Mouse (Mus musculus) common myeloid progenitor, adult 5-6 weeks (primary cell): Measurements from ENCODE around the gene Arhgef2. TPM values are rescaled to one million over a fixed set of nuclear protein-coding genes. Genes with fewer than 3 reads are reported as not detected.
A peak's percentile ranks its signal among the peaks of the same experiment; 100 is the strongest.
"Not testable (repeated sequence)": the region's sequence is repeated elsewhere in the genome, so short reads cannot be mapped to it uniquely, and the experiment has no call there.

Experiments
- ATAC-seq: replicated peaks from 2 replicates; pipeline ENCODE4 v1.8.0; 2016; ENCODE audit warnings: low read depth, mild to moderate bottlenecking, moderate TSS enrichment, inconsistent platforms; ENCODE audit not compliant: poor library complexity, severe bottlenecking
- total RNA-seq: library from RNA; stranded (forward); fragments of 200-1000, 187-1606 nt; gene quantifications from 2 replicates; pipeline ENCODE4 v1.2.3, GENCODE M21; 2017

Gene Arhgef2
- total RNA-seq, result 92.2 and 93.1 TPM in 2 replicates

DNA sequence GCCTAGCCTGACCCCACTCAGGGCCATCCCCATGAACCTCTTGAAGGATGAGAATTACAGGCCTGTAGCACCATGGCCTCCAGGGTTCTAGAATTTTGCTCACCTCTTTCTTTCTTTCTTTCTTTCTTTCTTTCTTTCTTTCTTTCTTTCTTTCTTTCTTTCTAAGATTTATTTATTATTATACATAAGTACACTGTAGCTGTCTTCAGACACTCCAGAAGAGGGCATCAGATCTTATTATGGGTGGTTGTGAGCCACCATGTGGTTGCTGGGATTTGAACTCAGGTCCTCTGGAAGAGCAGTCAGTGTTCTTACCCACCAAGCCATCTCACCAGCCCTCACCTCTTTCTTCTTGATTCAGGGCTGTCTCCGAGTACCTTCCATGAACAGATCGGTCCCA, at the start of gene Arhgef2:
TSS of gene Arhgef2 (plus strand) at position 301 of the 400 bp plus-strand sequence.
- not testable (repeated sequence) for ATAC-seq

DNA sequence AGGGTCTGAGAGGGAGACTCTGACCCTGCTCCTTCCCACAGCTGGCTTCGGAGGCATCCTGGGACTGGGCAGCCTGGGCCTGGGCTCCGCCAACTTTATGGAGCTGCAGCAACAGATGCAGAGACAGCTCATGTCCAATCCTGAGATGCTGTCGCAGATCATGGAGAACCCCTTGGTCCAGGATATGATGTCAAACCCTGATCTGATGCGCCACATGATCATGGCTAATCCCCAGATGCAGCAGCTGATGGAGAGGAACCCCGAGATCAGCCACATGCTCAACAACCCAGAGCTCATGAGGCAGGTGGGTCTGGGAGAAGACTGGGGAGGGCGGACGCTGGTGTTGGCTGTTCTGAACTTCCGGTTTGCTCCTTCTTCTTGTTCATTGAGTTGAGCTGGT, 49.1 kb upstream of the Arhgef2 start:
- ATAC-seq, result no peak

DNA sequence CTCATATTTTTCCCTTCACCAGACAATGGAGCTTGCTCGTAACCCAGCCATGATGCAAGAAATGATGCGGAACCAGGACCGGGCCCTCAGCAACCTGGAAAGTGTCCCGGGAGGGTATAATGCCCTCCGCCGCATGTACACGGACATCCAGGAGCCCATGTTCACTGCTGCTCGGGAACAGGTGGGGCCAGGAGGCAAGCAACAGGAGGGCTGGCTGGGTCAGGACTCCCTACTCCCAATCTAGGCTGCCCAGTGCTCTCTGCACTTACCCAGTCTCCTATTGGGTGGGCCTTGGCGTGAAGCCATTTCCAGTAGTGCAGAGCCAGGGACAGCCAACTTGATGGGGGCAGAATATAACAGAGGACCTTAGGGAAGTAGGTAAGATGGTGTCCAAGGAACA, 46.2 kb upstream of the Arhgef2 start:
- ATAC-seq, result no peak

DNA sequence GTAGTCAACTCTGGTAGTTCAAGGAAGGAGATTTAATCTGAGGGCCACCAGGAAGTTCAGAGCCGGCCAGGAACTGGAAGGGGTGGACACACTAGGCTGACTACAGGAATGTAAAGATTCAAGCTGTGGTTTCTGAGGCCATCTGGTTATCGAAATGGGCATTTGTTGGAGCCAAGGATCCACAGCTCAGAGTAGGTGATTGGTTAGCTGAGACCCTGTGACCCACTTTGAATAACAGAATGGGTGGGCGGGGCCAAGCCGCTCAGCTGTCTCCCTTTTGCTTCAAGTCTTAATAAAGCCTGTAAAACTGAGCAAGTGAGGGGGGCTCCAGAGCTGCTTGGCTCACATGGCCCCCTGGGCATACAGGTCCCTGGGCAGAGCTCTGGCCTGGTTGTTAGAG, 43.8 kb upstream of the Arhgef2 start:
- ATAC-seq, result no peak

DNA sequence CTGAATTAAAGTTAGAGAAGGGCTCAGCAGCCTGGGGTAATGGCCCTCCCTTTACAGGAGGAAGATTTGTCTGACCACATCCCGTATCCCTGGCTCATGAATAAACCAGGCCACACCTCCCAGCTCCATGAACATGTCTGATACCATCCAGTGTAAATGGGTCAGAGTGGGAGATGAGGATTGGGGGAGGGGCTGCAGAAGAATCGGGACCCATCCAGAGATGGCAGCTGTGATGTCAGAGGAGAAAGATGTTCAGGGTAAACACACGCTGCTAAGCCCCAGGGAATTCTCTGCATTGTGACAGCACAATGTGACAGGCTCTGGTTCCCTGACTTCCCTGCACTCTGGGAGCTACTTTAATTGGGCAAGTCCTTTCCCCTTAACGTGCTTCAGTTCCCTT, 42.3 kb upstream of the Arhgef2 start:
- ATAC-seq, result no peak

DNA sequence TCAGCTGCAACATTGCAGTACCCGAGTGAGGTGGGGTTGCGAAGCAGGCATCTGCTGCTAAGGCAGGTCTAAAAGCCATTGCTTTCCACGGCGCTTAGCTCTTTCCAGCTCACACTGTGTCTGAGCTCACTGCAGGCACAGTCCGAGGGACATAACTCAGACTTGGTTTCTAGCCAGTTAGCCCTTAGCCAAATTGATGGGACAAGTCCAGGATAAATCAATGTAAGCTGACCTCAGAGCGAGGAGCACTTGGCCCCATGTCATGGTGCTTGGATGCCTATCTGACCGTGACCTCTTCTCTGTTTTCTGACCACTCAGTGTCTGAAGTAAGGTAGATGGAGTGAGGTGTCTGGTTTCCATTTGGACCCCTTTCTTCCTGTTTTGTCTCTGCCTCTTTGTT, 41.8 kb upstream of the Arhgef2 start:
- no peak for ATAC-seq

DNA sequence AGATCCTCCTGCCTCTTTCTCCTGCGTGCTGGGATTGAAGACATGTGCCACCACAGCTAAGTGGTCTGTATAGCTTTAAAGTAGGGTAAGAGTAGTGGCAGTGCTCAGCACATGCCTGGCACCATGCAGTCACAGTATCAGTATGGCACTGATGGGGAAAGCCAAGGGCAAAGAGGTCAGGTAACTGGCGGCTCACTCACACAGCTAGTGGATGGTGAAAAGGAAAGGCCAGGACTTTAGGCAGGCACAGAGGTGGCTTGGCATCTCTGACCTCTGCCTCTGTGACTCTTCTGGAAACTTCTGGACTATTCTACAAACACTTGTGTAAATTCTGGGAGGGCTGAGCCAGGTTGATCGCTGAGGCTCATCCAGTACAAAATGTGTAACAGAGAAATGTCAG, 39.6 kb upstream of the Arhgef2 start:
- ATAC-seq, result no peak

DNA sequence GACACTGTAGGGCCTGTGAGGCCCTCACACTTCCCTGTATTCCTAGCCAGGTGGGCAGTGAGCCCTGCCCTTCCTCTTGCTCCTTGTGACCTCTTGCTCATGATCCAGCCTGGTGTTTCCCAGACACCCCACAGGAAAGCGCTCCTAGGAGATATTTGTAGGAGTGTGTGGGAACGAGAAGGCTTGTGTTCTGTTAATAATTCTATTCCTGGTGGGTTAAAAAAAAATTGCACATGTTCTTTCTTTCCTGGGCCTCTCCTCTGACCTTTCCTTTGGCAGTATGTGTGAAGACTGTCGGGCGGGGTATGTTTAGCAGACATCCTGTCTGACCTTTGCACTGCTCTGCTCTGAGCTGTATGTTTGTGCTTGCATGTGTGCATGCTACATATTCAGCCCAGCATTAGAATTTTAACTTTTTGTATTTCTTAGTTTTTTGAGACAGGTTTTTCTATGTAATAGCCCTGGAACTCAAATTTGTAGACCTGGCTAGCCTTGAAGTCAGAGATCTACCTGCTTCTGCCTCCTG, 39.2 kb upstream of the Arhgef2 start:
- no peak for ATAC-seq

DNA sequence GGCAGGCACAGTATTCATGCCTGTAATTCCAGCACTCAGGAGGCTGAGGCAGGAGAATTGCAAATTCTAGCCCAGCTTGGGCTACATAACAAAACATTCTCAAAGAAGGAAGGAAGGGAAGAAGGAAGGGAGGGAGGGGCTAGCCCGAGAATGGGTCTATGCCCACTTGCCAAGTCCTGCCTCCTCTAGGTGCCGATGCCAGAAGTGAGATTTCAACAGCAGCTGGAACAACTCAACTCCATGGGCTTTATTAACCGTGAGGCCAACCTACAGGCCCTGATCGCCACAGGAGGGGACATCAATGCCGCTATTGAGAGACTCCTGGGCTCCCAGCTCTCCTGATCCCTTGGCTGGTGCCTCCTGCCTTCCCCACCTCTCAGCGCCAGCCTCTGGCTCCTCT, 37.9 kb upstream of the Arhgef2 start:
- no peak for ATAC-seq

DNA sequence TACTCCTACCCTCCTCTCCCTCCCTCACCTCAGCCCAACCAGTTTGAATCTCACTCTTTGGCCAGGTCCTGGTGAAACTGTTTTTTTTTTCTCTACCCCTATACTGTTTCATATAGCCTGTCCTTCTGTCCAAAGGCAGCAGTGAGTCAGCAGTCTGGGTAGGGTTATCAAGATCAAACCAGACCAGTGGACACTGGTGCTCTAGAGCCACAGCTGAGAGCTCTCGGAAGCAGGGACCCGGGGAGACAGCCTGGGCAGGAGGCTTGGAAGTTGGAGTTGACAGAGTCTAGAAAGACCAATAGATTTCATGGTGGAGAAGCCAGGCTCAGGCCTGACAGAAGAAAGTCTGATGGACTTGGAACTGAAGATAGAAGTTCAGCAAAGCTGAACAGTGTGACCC, 37.2 kb upstream of the Arhgef2 start:
- ATAC-seq, result no peak

DNA sequence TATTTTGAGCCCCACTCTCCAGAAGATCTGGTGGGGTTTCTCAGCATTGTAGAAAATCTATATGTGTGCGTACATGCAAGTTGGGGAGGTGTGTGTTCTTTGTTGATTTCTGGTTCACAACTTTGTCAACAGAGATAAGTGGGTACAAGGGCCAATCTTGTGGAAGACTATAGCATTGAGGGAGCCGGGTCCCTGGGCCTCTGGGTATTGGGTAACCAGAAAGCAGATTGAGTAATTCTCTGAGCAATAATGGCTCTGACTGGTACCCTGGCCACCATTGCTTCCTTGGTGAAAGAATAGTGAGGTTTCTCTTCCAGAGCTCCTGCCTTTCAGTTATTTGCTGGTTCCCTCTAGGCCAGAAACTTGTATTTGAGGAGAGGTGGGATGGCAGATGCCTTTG, 36.7 kb upstream of the Arhgef2 start:
- ATAC-seq, result no peak

DNA sequence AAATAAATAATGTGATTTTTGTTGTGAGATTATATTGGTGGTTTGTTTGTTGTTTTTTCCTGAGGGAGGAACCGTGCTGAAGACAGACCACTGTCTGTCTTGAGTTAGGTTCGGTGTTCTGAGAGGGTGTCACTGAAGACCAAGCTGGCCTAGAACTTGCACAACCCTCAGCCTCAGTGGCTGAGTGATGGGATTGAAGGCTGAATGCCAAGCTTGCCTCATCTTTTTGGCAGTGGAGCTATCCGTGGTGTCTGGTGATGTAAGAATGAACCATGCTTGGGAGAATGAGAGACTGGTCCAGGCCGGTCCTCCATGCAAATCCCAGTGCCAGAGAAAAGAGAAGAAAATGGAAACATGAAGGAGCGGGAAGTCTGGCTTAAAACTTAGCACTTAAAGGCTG, 36.1 kb upstream of the Arhgef2 start:
- no peak for ATAC-seq

DNA sequence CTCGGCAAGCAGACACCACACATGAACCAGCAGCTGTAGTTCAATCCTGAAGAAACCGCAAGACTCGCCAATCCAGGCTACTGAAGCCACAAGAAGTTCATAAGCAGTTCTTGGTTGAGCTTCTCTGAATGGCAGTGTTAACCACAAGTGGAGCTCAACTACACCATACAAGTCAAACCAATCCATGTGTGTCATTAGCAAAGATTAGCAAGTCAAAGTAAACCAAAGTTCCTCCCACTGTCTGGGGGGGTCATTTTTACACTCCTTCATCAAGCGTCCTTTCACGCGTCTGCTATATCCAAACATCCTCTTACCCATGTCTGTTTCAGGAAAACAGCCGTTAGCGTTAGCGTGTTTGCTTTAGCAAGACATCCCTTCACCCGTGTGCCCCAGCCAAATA, 35.4 kb upstream of the Arhgef2 start:
- no peak for ATAC-seq

DNA sequence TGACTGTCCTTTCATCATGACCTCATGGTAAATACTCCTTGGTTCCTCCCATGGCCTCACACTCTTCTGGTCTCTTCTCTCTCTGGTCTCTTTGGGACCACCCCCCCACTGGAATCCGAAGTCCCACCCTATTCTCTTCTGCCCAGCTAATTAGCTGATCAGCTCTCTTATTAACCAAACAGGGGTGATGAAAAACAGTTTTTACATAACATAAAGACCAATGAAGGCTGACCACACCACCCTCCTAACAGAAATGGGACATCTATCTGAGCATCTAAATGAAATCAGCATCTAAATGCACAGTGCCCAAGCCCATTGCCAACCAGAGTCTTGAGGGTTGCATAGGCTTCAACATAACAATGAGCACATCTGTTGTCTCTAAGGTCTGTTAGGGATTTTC, 33.9 kb upstream of the Arhgef2 start:
- no peak for ATAC-seq

DNA sequence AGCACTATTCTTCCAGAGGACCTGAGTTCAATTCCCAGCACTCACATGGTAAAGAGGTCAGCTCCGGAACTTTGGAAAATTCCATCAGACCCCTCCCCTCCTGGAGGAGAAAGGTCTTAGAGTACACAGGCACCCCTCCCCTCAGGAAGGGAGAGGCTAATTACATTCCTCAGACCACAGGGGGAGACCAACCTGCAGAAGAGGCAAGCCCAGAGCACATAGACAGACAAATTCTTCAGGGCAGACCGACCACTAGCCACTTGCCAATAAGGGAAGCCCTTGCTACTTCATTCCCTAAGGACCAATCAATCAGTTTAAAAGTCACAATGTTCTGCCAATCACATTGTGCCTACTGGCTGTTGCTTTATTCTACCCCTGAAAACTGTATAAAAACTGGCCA, 32.9 kb upstream of the Arhgef2 start:
- no peak for ATAC-seq

DNA sequence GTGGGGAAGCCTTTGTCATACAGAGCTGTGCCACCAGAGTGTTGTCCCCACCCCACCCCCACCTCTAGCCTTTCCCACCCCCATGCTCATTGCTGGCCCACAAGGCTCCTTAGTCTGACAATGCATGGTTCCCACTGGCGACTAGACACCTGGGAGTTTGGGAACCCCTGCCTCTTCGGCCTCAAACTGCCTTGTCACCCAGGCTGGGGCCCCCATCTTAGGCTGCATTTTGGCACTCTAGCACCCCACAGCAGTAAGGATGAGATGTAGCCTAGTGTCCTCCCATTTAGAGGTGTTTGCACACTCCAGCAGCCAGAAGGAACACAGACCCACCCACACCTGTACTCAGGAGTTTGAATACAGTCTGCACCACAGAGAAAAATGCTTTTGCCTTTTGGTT, 32.0 kb upstream of the Arhgef2 start:
- no peak for ATAC-seq

DNA sequence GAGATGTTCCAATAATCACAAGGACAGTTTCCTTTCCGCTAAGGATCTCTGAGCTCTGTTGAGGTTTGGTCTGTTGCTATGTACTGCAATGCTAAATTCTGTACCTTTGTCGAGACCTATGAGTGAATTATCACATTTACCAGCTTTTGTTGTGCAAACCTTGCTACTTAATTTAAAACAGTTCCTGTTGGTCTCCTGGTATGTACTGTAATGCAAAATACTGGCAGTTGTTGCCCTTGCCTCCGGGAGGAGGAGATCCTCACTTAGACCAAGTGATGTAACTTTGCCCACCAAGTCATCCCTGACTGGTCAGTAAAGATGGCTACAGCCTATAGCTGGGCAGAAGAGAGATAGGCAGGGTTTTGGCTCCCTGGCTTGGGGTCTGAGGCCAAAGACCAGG, 30.2 kb upstream of the Arhgef2 start, which contains the start of gene Ssr2:
TSS of gene Ssr2 (plus strand) at position 337 of the 400 bp plus-strand sequence.
- no peak for ATAC-seq

DNA sequence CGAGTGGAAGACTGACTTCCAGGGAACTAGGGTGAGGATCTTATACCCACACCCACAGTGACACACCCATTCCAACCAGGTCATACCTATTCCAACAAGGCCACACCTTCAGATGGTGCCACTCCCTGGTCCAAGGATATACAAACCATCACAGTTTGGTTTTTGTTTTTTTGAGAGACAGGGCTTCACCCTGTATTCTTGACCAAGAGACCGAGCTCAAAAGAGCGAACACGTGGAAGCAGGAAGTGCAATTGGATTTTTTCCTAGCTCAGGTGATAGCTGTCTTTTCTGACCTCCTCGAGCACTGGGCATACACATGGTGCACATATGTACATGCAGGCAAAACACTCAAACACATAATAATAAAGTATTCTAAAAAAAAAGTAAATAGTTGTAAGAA, 27.9 kb upstream of the Arhgef2 start:
- ATAC-seq, result not testable (repeated sequence)

DNA sequence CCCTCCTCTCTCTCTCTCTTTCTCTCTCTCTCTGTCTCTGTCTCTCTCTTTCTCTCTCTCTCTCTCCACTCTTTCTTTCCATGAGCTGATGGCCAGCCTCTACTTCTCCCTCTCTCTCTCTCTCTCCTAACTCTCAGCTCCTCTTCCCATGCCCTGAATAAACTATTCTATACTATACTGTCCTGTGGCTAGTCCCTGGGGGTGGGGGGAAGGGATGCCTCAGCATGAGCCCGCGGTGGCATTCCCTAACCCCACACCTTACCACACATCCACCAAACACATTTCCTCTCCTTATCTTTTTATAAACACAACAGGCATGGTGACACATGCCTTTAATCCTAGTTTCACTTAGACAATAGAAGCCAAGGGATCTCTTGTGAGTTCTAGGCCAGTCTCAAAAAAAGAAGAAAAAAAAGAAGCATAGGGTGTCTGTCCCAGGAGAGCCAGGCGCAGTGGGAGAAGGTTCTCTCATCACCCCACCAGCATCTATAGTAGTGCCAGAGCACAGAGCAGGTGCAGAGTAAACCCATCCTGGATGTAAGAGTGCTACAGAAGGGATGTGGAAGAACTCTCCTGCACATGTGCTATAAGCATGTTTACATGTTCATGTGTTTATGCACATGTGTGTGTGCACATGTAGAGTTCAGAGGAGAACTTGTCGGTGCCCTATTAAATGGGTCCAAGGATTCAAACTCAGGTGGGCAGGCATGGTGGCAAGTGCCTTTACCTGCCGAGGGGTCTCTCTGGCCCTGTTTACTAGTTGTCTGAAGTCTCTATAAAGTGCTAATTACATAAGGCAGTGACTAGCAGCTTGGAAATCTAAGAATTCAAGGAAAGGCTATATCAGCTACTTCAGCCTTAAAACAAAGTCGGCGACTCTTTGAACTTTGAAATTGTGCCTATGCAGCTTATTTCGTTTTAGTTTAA, 27.0 kb upstream of the Arhgef2 start:
- ATAC-seq, result no peak

DNA sequence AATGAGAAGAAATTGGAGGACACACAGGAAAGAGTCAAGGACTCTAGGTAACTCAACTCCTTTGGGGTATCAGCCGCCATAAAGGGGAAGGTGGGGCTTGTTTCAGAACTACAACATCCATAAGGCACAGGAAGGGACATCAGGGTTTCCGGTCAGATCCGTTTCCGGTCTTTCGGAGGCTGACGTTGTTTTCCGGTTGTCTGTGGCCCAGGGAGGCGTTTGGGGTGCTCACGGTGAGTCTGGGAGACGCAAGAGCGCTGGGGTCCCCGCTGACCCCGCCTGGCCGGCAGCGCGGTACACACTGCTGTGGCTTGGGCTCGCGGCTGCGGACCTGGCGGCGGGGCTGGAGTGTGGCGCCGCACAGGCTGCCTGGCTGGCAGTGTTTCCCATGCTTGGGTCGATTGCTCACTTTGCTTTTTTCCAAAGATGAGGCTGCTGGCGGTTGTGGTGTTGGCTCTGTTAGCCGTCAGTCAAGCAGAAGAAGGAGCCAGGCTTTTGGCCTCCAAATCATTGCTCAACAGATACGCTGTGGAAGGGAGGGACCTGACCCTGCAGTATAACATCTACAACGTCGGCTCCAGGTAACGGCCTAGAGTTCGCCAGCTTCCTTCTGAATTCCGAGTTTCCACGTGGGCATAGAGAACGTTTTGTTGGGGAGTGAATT, 26.2 kb upstream of the Arhgef2 start:
- ATAC-seq, result peak; percentile 94

DNA sequence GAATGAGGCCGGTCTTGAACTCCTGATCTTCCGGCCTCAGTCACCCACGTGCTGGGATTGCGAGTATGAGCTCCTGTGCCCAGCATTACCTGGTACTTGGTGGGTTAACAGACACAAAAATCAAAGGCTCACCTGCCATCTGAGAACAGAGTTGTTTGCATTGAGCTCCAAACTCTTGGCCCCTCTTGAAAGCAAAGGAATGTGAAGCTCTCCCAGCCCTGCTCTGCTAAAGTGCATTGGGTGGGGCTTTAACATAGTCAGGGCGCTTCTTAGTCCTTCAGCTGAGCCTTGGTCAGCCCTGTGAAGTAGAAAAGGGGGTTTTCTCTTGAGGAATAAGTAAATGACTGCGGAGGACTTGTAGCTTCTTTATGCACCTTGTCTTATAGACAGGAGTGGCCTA, 20.0 kb upstream of the Arhgef2 start:
- ATAC-seq, result no peak
